Mouse (Mus musculus) CD4-positive helper T cell, adult 2 months (primary cell): ENCODE results near the gene 0610037L13Rik.

Experiments
- DNase-seq: peaks from one replicate; pipeline ENCODE4 v3.0.0-alpha.2; 2012; ENCODE audit warnings: low read depth, missing footprints, low spot score

The 0610037L13Rik gene

DNA sequence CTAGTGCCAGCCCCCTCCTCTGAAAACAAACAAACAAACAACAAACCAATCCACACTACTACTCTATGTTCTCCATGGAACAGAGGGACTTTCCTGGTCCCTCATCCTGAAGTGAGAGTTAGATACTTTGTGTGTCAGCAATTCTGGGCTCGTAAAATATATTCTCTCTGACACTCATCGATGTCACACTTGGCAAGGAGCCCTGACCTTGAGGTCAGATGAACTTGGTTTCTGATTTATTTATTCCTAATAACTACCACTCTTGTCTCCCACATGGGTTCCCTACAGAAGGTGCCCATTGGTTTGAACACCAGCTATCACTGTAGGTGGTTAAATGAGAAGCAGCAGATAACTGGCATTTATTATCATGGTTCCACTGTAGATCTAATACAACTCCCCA, 30.7 kb downstream of the 0610037L13Rik start:
- no peak for DNase-seq

DNA sequence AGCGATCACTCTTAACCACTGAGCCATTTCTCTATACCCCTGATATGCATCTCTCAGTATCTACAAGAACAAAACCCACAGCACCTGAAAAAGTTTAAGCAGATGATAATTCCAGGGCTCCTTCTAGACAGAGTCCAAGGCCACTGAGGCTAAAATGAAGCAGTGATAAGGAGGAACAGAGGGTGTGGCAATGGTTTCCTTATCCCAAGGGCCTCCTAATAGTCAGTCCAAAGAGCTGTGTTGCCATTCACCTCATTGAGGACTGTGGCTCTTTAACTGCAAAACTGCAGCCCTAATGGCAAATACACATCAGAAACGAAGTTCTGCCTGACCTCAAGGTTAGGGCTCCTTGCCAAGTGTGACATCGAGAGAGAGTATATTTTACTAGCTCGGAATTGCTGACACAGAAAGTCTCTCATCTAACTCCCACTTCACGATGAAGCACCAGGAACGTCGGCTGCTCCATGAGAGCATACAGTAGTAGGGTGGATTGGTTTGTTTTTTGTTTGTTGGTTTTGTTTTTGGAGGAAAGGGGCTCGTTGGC, 31.6 kb downstream of the 0610037L13Rik start:
- no peak for DNase-seq

DNA sequence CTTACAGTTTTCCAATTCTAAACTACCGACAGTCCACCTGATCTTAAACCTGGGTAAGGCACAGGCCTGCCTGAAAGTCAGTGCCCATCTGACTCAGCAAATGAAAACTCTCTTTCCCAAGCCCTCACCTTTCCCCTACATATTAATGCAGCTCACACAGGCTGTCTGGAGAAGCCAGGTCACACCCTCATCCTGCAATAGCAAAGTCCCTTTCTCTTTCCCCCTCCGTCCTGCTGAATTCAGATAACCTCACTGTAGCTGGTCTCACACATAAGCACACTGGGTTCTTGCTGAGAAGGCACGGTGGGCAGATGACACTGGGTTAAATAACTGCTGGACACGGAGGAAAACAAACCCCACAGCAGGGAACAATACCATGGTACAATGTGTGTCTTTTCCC, 32.3 kb downstream of the 0610037L13Rik start:
- DNase-seq: no peak

DNA sequence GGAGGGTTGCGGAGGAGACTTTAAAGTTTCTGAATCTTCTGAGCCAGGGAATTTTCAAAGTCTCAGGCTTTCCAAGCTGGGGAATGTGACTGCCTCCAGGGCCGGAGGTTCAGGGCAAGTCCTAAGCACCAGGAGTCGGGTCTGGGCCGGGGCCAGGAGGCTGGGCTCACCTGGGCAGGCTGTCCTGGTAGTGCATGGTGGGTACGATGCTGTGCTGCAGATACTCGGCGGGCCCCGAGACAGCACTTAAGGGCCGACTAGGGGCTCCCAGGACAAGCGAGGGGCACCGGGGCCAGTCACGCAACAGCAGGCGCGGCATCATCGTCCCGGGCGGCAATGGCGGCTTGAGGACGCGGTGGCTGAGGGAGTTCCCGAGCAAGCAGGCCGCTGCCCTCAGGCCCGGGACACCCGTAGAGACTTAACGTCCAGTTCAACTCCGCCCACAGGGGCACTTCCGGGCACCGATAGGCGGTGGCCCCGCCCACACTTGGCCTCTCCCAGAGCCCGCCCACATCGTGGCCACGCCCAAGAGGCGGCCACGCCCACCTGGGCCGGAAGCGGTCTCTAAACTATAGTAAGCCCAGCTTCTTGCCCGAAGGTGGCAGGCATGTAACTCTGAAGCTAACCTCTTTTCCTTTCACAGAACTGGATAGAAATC, 33.7 kb downstream of the 0610037L13Rik start, which contains the start of gene Cpt2:
TSS of gene Cpt2 (minus strand) at position 466 of the 658 bp plus-strand sequence.
- DNase-seq: peak; percentile 94

DNA sequence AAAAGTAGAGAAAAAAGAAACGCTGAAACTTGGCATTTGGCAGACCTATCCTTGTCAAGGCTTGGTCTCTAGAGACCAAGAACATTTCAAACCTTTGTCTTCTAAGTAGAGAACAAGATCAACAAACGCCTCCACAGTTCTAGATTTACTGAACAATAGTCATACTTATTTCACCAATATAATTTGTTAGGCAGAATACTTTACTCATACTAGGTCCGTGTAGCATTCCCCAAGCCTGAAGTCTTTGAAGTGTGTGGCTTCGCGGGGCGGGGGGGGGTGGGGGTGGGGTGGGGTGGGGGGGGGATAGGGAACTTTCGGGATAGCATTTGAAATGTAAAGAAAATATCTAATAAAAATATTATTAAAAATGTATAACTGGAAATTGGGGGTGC, 34.2 kb downstream of the 0610037L13Rik start:
- DNase-seq: no peak

DNA sequence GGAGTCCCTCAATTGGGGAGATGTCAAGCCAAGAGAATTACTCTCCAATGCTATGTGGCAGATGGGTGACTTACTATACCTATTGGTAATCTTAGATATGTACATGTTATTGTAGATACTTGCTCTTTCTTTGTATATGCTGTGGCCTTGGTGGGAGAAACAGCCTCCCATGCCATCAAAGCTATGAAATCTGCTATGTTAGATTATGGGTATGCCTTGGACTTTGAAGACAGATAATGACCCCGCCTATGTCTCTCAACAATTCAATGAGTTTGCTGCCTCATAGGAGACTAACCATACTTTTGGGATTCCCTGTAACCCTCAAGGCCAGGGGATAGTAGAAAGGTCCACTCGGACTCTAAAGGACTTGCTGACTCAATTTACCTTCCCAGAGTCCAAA, 38.7 kb downstream of the 0610037L13Rik start:
- DNase-seq: no peak

DNA sequence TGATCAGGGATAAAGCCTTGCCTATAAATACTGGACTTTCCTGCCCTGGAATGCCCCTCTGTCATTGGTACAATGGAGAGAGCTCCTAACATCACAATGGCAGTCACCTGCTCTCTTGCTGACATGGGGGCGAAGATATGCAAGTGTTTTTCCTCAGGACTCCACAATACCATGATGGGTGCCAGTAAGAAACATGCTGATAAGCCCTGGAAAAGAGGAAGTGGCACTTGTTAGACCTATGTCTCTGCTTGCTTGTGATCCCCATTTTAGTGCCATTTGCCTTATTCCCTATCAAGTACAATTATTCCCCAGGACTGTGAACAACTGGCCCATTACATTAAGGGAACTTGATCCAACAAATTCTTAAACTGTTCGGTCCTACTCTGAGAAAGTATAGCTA, 39.1 kb downstream of the 0610037L13Rik start:
- no peak for DNase-seq

DNA sequence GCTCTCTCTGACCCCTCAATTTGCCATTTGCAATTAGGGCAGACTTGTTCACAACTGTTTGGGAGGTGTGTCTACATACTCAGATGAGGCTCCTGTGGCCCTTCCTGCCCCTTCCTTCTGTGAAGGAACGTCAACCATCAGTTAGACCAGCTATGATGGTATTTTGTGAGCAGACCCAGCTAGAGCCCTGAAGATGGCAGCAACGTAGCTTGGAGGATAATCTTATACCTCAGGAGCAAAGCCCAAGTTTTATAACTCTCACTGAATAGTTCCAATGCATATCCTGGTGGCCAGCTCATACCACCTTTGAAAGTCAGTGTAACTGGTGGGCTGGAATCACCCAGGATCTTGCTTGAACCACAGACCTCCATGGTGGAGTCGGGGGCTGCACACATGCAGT, 41.8 kb downstream of the 0610037L13Rik start:
- no peak for DNase-seq

DNA sequence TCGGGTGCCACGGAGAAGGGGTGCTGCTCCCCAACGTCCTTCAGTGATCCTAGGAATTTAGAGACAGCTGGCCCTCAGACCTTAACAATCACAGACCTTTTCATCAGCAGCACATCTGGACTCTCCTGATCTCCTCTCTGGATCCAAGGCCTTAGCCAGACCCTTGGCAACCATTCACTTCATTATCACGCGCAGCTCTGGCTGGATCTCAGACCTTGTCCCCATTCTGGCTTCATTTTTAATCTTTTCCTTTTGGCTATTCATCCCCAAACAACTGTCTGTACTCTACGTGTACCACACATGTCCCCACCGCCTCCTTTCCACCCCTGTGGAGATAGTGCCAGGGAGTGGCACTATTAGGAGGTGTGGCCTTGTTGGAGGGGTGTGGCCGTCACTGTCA, 43.6 kb downstream of the 0610037L13Rik start:
- DNase-seq: no peak

DNA sequence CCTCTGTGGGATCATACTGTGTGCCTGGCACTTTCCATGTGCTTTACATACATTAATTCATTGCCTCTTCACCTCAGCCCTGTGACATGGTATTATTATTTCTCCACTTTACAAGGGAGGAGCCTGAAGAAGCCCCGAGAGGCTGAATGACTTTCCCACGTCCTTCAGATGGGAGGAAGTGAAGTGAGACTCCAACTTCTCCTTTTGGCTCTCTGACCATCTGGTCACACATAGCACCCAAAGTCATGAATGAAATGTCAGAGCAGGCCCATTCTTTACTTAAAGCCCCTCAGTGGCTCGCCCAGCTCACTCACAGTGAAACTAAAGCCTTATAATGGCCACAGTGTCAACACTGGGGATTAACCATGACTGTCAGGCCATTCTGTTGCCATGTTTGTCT, 45.6 kb downstream of the 0610037L13Rik start:
- no peak for DNase-seq

DNA sequence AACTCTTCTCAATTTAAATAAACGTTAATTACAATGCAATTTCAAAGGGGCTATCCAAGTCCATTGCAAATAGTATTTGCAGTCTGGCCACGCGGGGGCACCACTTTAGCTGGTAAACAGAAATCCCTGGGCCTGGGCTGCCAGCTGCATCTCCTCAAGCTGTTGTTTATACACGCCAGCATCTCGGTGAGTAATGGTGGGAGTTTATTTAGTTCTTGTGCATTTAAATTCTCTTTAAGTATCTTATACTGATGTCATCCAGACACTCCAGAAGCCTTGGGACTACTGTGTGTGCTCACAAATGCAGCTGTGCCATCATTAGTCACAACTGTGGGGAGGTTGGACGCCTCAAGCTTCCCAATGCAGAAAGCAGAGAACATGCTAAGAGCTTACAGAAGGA, 47.7 kb downstream of the 0610037L13Rik start:
- DNase-seq: peak; percentile 22

DNA sequence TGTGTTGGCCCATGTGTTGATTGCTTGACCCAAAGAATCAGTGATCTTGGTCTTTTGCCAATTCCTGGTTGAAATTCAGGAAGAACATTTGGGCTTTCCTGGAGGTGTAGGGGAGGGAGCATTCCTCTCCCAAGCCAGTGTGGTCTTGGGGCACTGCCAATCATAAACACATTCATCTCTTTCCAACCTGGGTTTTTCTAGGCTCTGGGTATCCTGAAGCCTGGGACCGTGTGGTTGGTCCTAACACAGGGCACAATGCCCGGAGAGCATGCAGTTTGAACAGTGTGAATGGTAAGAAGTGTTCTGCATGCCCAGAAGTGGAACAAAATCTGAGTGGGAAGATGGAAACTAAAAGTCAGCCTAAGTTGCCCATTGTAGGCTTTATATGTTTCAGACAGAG, 48.5 kb downstream of the 0610037L13Rik start:
- no peak for DNase-seq

DNA sequence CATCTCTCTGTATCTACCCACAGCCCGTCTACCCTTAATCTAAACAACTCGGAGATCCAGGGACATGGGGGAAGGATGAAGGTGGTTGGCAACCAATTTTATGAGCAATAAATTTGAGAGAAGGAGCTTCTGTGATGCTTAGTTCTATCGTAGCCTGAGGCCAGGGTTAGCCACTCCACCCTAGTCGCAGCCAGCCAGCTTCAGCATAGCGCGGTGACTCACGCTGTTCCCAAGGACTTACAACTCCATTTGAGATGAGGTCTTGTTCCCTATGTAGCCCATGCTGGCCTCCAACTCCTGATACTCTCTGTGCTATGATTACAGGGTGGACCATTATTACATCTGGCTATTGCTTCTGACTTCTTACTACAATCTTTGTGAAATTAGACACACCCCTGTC, 53.1 kb downstream of the 0610037L13Rik start:
- no peak for DNase-seq

DNA sequence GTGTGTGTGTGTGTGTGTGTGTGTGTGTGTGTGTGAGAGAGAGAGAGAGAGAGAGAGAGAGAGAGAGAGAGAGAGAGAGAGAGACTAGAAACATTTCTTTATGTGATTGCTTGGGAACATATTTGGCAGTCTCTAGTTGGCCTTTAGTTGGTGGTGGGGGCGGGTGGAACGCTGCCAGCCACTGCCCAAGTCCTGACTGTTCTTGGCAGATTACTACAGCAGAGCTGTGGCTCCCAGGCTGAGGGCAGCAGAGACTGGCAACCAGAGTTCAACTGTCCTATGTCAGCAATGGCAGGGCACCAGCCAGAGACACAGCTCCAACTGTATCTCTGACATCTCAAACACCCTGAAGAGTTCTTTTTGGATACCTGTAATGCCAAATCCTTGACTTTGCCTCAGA, 54.5 kb downstream of the 0610037L13Rik start:
- no peak for DNase-seq
